Mouse (Mus musculus): ENCODE measurements at regions not wholly inside any gene's neighbourhood (a gene's known extent, or its start where the extent isn't known, plus 50 kb on each side); places are given as distances from the start of the nearest gene placed in this dataset.

GRCm38 (mm10) chr16:12692739-12693292 is 416.7 kb upstream of the Ercc4 start:
- H3K9me3 ChIP-seq (replicated peaks; ENCODE audit: insufficient read depth, low read length): no peaks in the 10 kb centered on the region
- H3K27me3 ChIP-seq (ENCODE audit: control insufficient read depth in 1 of 2, insufficient read depth in 2 of 2, low read length in 2 of 2): no peaks in the 10 kb centered on the region
- H3K4me1 ChIP-seq (ENCODE audit: control insufficient read depth in 1 of 2, insufficient read depth in 2 of 2, low read length in 2 of 2): no peaks in the 10 kb centered on the region
- TF ChIP-seq POLR2AphosphoS5 (IDR thresholded peaks at IDR 0.05; ENCODE audit: borderline replicate concordance, low read depth, low read length) (no peak), MAFK (IDR thresholded peaks at IDR 0.05; ENCODE audit: borderline replicate concordance, low read depth, low read length) (no peak), ELF1 (IDR thresholded peaks at IDR 0.05; ENCODE audit: low read depth, low read length) (no peak), TBP (IDR thresholded peaks at IDR 0.05; ENCODE audit: low read depth, low read length) (no peak), USF2 (IDR thresholded peaks at IDR 0.05; ENCODE audit: borderline replicate concordance in 1 of 2, insufficient read depth in 1 of 2, low read depth in 1 of 2, low read length in 2 of 2) (no peak), RCOR1 (IDR thresholded peaks at IDR 0.05; ENCODE audit: low read depth, low read length) (no peak), NELFE (IDR thresholded peaks at IDR 0.05; ENCODE audit: low read depth, low read length) (no peak), TCF12 (IDR thresholded peaks at IDR 0.05; ENCODE audit: low read depth, low read length) (no peak), JUND (IDR thresholded peaks at IDR 0.05; ENCODE audit: low read depth, low read length) (no peak), GATA1 (IDR thresholded peaks at IDR 0.05; ENCODE audit: low read depth, low read length) (no peak), RAD21 (IDR thresholded peaks at IDR 0.05; ENCODE audit: low read depth, low read length) (no peak), MYB (IDR thresholded peaks at IDR 0.05; ENCODE audit: low read depth, low read length) (no peak), MYC (IDR thresholded peaks at IDR 0.05; ENCODE audit: low read depth, low read length) (no peak), MAZ (IDR thresholded peaks at IDR 0.05; ENCODE audit: low read depth, low read length) (no peak), MEF2A (IDR thresholded peaks at IDR 0.05; ENCODE audit: extremely low read depth, insufficient replicate concordance, low read depth, low read length, poor library complexity, severe bottlenecking) (no peak), POLR2A (IDR thresholded peaks at IDR 0.05; ENCODE audit: control insufficient read depth in 1 of 2, insufficient read depth in 1 of 2, low read depth in 1 of 2, low read length in 2 of 2, poor library complexity in 1 of 2) (no peak), BHLHE40 (IDR thresholded peaks at IDR 0.05; ENCODE audit: borderline replicate concordance, low read depth, low read length) (no peak)
- no peak overlapping the region for H3K9ac ChIP-seq (ENCODE audit: control insufficient read depth, low read depth, low read length, poor library complexity, severe bottlenecking)
- H3K27ac ChIP-seq (ENCODE audit: control insufficient read depth, low read depth, low read length): no peak overlapping the region
- no peaks in the 10 kb centered on the region for H3K36me3 ChIP-seq (ENCODE audit: control insufficient read depth in 1 of 2, insufficient read depth in 2 of 2, low read length in 2 of 2)
- no peak for DNase-seq (ENCODE audit: low read depth, low spot score)
- H3K4me3 ChIP-seq (ENCODE audit: control insufficient read depth in 1 of 2, insufficient read depth in 1 of 2, low read depth in 2 of 2, low read length in 2 of 2): no peak overlapping the region
- H3K79me2 ChIP-seq (ENCODE audit: control insufficient read depth, insufficient read depth, low read length, poor library complexity): no peaks in the 10 kb centered on the region

- Histone ChIP-seq H3K79me2 (ENCODE audit: control insufficient read depth, insufficient read depth, low read length, poor library complexity) (no peaks in the 10 kb centered on the region), H3K9me3 (replicated peaks; ENCODE audit: insufficient read depth, low read length) (no peaks in the 10 kb centered on the region), H3K27me3 (ENCODE audit: control insufficient read depth in 1 of 2, insufficient read depth in 2 of 2, low read length in 2 of 2) (no peaks in the 10 kb centered on the region), H3K36me3 (ENCODE audit: control insufficient read depth in 1 of 2, insufficient read depth in 2 of 2, low read length in 2 of 2) (no peaks in the 10 kb centered on the region), H3K27ac (ENCODE audit: control insufficient read depth, low read depth, low read length) (no peak overlapping the region), H3K4me3 (ENCODE audit: control insufficient read depth in 1 of 2, insufficient read depth in 1 of 2, low read depth in 2 of 2, low read length in 2 of 2) (no peak overlapping the region), H3K9ac (ENCODE audit: control insufficient read depth, low read depth, low read length, poor library complexity, severe bottlenecking) (no peak overlapping the region), H3K4me1 (ENCODE audit: control insufficient read depth in 1 of 2, insufficient read depth in 2 of 2, low read length in 2 of 2) (no peaks in the 10 kb centered on the region)
- TF ChIP-seq NELFE (IDR thresholded peaks at IDR 0.05; ENCODE audit: low read depth, low read length) (no peak), MYB (IDR thresholded peaks at IDR 0.05; ENCODE audit: low read depth, low read length) (no peak), E2F4 (IDR thresholded peaks at IDR 0.05; ENCODE audit: borderline replicate concordance, low read depth, low read length) (no peak), RAD21 (IDR thresholded peaks at IDR 0.05; ENCODE audit: low read depth, low read length) (no peak), MAZ (IDR thresholded peaks at IDR 0.05; ENCODE audit: low read depth, low read length) (no peak), ZMIZ1 (IDR thresholded peaks at IDR 0.05; ENCODE audit: low read depth, low read length) (no peak), MYC (IDR thresholded peaks at IDR 0.05; ENCODE audit: low read depth, low read length) (no peak), ZKSCAN1 (IDR thresholded peaks at IDR 0.05; ENCODE audit: low read depth, low read length) (no peak), GATA1 (IDR thresholded peaks at IDR 0.05; ENCODE audit: low read depth, low read length) (no peak), NRF1 (IDR thresholded peaks at IDR 0.05; ENCODE audit: insufficient read depth, low read depth, low read length, poor library complexity, severe bottlenecking) (no peak), JUND (IDR thresholded peaks at IDR 0.05; ENCODE audit: low read depth, low read length) (no peak), MXI1 (IDR thresholded peaks at IDR 0.05; ENCODE audit: low read depth, low read length) (no peak), GABPA (IDR thresholded peaks at IDR 0.05; ENCODE audit: low read depth, low read length) (no peak), ZC3H11A (IDR thresholded peaks at IDR 0.05; ENCODE audit: low read depth, low read length) (no peak), ZNF384 (IDR thresholded peaks at IDR 0.05; ENCODE audit: low read depth, low read length) (no peak), HCFC1 (IDR thresholded peaks at IDR 0.05; ENCODE audit: low read depth, low read length) (no peak), CHD2 (IDR thresholded peaks at IDR 0.05; ENCODE audit: low read length) (no peak)
- no peak for DNase-seq (ENCODE audit: low read depth, low spot score)
These were observed 416.1 kb upstream of the Ercc4 start for GRCm38 (mm10) chr16:12693346-12693745.
